9 mouse cellular contexts compared by ENCODE assay signal in the genomic region with DNA sequence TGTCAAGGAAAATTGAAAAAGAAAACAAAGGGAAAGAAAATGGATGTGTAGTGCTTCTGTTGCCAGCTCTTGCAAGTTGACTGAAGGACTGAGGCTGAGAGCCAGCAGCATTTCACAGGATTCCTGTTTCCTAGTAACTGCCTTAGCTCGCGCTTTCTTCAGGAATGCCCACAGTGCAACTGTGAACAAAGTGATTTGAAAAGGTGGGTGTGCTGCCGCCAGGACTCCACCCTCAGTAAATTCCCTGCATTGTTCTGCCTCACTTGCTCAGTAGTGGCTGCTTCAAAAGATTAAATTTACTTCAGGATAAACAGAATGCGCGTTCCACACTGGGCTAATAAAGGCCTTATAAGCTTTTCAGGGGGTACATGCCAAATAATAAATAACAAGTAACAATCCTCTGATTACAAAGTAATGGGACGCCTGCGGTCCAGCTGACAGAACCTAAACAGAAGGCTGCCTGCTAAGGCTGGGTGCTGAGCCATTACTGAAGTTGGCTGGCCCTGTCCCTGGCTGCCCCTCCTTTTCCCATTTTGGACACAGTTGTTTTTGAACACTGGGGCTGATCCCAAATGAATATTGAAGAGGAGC.
DNase-seq lines count a peak whose midpoint lies in the region; ATAC-seq and TF ChIP-seq lines count a peak whose summit lies in the region.
"Had no signal": no experiment of that assay in that cellular context is flagged by ENCODE, and none has a peak within 500 bp of the region (broad histone marks: within the 10 kb centered on the region; RNA-seq: fewer than 3 reads in every experiment).

No protein-coding gene starts in this region.

- no peaks in the 10 kb centered on the region for H3K27me3 ChIP-seq in midbrain, postnatal 0 days (ENCODE audit: insufficient read depth, low read length)
- H3K27me3 ChIP-seq: liver, embryonic 15.5 days had no signal

- H3K4me1 ChIP-seq in midbrain, postnatal 0 days (ENCODE audit: insufficient read depth, low read length) = no peaks in the 10 kb centered on the region
- H3K4me1 ChIP-seq: liver, embryonic 15.5 days had no signal

- no peak overlapping the region for H3K9ac ChIP-seq in midbrain, postnatal 0 days (replicated peaks; ENCODE audit: low read length, poor library complexity, severe bottlenecking)
- H3K9ac ChIP-seq: liver, embryonic 15.5 days had no signal

- H3K4me3 ChIP-seq in midbrain, postnatal 0 days (ENCODE audit: low read depth, low read length) = peak overlapping the region; percentile 13; the same call in 1 of the 2 replicates
- H3K4me3 ChIP-seq: liver, embryonic 15.5 days had no signal

- peak; percentile 87 for ATAC-seq in midbrain, postnatal 0 days (ENCODE audit: low FRiP score)
- no peak for ATAC-seq in monocyte, adult 5-6 weeks (replicated peaks; ENCODE audit: insufficient number of reproducible peaks, low FRiP score, low TSS enrichment, poor library complexity, severe bottlenecking)
- no peak for ATAC-seq in granulocyte monocyte progenitor cell, adult 5-6 weeks (replicated peaks; ENCODE audit: poor library complexity, severe bottlenecking)

- no peak for TF ChIP-seq CTCF in midbrain, postnatal 0 days (IDR thresholded peaks at IDR 0.05)

- H3K36me3 ChIP-seq in midbrain, postnatal 0 days (ENCODE audit: insufficient read depth, low read length) = no peaks in the 10 kb centered on the region
- H3K36me3 ChIP-seq: liver, embryonic 15.5 days had no signal

- peak overlapping the region; percentile 48; the same call in 1 of the 2 replicates for H3K27ac ChIP-seq in midbrain, postnatal 0 days (ENCODE audit: low read depth, low read length)
- H3K27ac ChIP-seq: liver, embryonic 15.5 days had no signal

- 12% methylated on average over 7 of the region's 7 CpGs for WGBS in midbrain, postnatal 0 days

- no peaks in the 10 kb centered on the region for H3K9me3 ChIP-seq in midbrain, postnatal 0 days (ENCODE audit: low read length)
- H3K9me3 ChIP-seq: liver, embryonic 15.5 days had no signal

- peak; percentile 95 for DNase-seq in R1 (ENCODE audit: low read depth, low spot score)
- DNase-seq in cerebellum, adult 9-11 months = peak; percentile 43
- peak; percentile 20 to 38 for DNase-seq in frontal cortex, postnatal 14 days (ENCODE audit: low spot score in 2 of 2)
- peak; percentile 36 to 65 for DNase-seq in left cerebral cortex, adult 9 months (ENCODE audit: low spot score in 2 of 2)
- peak; percentile 83 for DNase-seq in midbrain, postnatal 0 days (ENCODE audit: low spot score)
- DNase-seq in spleen, postnatal 10 days (ENCODE audit: low spot score in 2 of 2) = no peak

- peak overlapping the region; percentile 39 for H3K4me2 ChIP-seq in midbrain, postnatal 0 days (ENCODE audit: low read depth, low read length, poor library complexity, severe bottlenecking)
- H3K4me2 ChIP-seq: liver, embryonic 15.5 days had no signal

Comparison
In these comparisons a context has a peak if more than half of its experiments do, and no peak if none do; other contexts are left out.
1. DNase-seq: peak in R1 (single experiment), cerebellum, adult 9-11 months (single experiment), frontal cortex, postnatal 14 days (2 of 2), left cerebral cortex, adult 9 months (2 of 2) and midbrain, postnatal 0 days (single experiment); none in spleen, postnatal 10 days (0 of 2).